Mouse (Mus musculus) frontal cortex, adult 2 months (tissue): ENCODE results near the gene Olfr1393. TPM values are rescaled to one million over a fixed set of nuclear protein-coding genes. Genes with fewer than 3 reads are reported as not detected.
A peak's percentile ranks its signal among the peaks of the same experiment; 100 is the strongest.

Experiments
- DNase-seq, 2 experiments: peaks; one replicate each; pipeline ENCODE4 v3.0.0; 2022; ENCODE audit warnings: low spot score in 1 of 2; ENCODE audit errors: extremely low spot score in 1 of 2
- polyA plus RNA-seq: library from polyadenylated mRNA; depleted of rRNA; stranded (reverse); fragments of >200 nt; gene quantifications from 2 replicates; pipeline ENCODE4 v1.2.3, GENCODE M21; 2012; rRNA removed

Gene Olfr1393
- polyA plus RNA-seq: 0.48 and 0.57 TPM in 2 replicates

DNA sequence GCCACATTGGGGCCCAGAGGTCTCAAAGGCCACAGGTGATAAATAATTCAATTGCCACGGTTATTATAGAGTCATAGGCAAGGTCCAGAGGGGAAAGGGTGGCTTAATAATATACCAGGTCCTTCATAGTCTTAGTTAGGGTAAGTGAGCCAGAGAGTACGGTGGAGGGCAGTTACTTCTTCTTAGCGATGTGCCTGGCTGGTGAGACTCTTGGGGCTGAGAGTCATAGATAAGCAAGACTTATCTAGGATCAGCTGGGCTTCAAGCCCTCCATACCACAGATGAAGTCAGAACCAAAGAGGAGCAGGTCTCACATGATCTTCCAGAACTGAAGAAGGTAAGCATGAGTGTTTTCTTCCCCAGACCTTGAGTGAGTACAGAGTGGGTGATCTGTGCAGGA is at the start of gene Olfr1393:
Gene Olfr1393, plus strand, starts transcription at position 83 of the 400 bp plus-strand sequence.
- no peak for DNase-seq

GRCm38 (mm10) chr11:49232781-49233180 is 45.3 kb upstream of the Olfr1393 start:
- DNase-seq: peak; percentile 38 to 63

- no peak for DNase-seq
Observed at GRCm38 (mm10) chr11:49235459-49236207, 42.5 kb upstream of the Olfr1393 start.

- no peak for DNase-seq
Observed at GRCm38 (mm10) chr11:49236891-49237290, 41.2 kb upstream of the Olfr1393 start.

DNA sequence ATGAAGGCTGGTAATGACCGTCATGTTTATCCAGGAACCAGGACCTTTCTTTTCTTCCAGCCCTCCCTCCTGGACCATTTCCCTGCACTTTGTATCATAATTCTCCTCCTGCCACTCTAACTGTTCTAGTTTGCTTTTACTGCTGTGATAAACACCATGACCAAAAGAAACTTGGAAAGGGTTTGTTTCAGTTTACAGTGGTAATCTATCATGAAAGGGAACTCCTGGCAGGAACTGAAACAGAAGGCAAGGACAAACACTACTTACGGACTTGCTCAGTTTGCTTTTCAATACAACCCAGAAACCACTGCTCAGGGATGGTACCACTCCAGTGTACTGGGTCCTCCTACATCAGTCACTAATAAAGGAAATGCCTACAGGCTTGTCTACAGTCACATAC is 40.6 kb upstream of the Olfr1393 start:
- DNase-seq: no peak

DNA sequence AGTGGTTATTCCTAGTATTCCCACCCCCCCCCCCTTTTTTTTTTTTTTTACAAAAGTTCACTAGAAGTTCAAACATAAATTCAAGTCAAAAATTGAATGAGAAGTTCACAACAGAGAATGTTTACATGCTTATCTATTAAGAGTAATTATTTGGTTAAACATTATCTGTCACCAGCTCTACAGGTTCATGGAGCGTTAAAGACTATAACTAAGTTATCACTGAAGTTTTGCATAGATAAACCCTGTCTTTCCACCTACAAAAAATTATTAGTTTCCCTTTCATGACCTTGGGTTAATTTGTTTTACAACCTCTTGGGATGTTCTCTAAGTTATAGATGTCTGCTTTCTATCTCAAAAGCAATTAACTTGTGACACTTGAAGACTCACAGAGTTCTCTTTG is 37.8 kb upstream of the Olfr1393 start:
- DNase-seq: no peak

GRCm38 (mm10) chr11:49240874-49241273 is 37.2 kb upstream of the Olfr1393 start:
- no peak for DNase-seq

DNA sequence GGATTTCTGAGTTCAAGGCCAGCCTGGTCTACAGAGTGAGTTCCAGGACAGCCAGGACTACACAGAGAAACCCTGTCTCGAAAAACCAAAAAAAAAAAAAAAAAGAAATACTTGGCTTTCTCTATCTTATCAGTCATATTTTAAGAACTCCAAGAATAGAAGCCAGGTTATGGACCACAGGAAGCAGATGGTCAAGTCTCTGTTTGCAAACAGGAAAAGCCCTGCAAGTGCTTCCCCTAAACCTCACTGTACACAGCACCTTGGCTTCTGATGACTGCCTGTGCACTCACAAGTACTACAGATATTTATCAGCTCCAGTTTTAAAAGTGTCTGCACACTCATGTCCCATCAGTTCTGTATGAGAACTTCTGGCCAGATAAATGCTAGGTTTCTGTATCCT is 36.6 kb upstream of the Olfr1393 start:
- DNase-seq: no peak

- no peak for DNase-seq
Observed at GRCm38 (mm10) chr11:49242944-49243626, 35.0 kb upstream of the Olfr1393 start.

GRCm38 (mm10) chr11:49243727-49244594 is 34.1 kb upstream of the Olfr1393 start, which contains the start of gene Mgat1:
Gene Mgat1 (plus strand): TSS chr11:49244191.
- peak; percentile 83 to 91 for DNase-seq

DNA sequence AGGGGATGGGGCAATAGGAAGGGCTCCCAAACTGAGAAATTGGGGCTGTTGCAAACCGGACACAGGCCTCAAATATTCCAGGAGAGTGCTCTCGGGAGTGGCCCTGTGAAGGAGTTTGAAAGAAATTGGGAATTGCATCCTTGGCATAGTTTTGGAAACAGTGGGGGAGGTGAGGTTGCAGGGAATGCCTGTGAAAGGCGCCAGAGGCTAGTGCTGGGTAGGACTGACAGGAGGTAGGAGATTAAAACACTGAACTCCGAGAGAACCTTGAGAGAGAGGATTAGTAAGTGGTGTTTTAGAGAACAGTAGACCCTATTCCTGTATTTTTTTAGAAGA is 33.5 kb upstream of the Olfr1393 start:
- no peak for DNase-seq

GRCm38 (mm10) chr11:49245176-49245575 is 32.9 kb upstream of the Olfr1393 start:
- DNase-seq: no peak

GRCm38 (mm10) chr11:49245634-49246415 is 32.3 kb upstream of the Olfr1393 start:
- DNase-seq: no peak

GRCm38 (mm10) chr11:49246523-49246922 is 31.6 kb upstream of the Olfr1393 start:
- DNase-seq: no peak

DNA sequence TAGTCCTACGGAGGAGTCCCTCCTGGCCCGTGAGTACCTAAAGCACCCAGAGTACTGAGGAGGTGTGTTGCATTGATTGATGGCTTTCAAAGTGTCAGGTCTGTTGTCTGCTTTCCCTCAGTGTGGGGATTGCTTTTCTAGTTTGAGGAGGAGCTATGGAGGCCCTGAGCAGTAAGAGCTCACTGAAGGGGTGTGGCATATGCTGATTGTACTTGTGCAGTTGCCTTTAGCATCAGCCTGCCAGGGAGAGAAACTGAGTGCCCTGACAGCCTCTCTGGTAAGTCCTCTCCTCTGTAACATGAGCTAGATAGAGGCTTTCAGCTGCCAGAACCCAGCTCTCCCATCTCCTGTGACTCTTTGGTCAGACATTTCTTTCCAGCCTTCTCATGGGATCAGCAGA is 30.8 kb upstream of the Olfr1393 start:
- no peak for DNase-seq

DNA sequence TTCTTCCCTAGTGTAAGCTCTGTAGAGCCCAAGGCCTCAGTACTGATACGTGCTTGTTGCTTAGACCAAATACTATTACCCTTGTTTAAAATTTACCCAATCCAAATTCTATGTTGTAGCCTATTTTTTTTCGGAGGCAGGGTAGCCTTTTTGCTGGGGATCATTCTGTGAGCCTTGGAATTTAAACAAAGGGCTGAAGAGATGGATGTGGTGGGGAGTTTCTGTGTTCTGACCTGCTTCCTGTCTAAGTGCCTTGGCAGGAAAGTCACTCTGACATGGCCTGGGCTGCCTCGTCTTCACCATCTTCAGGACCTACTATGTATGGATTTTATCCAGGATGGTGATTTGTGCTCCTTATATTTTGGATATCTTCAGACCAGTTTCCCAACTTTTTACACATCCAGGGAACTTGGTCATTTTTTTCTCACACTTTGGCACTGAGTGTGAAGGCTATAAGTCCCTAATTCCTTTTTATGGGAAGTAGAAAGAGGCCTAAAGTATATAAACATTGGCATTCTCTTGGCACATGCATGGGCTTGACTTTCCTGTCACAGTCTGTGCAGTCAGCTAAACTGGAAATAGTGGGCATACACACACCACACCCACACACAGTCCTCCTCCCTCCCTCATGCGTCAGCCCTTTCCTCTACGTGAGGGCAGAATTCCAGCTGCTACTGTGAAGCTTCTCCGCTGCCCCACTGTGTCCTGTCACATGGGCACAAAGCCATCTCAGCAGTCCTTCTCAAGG is 29.7 kb upstream of the Olfr1393 start:
- DNase-seq: peak; percentile 36 to 59

DNA sequence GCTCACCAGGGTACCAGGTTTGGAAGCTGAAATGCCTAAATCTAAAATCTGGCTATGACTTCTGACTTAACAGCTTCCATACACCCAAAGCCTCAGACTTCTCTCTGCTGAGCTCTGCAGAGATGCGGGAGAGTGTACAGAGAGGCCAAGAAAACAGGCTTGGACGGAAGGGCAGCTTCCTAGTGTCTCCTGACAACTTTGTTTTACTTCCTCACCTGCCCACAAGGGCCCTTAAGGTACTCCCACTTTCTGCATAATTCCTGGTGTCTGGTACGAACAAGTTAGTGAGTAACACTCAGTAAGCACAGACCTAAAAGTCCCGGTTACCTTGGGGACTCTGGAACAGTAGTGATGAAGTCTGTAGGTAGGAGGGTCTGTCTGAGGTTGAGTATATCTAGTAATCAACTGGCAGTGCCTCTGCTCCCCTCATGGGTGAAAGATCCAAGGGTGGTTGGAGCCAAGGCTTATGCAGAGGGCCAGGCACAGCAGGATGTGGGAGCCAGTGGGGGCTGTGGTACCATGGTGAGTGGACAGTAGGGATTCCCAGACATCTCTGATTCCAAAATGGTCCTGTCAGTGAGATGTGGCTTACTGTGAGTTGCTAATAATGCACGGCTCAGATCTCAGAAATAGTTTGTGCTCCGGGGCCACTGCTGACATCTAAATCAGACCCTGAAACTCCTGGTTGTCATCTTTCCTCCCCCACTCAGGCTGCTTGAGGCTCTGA is 29.0 kb upstream of the Olfr1393 start:
- no peak for DNase-seq

DNA sequence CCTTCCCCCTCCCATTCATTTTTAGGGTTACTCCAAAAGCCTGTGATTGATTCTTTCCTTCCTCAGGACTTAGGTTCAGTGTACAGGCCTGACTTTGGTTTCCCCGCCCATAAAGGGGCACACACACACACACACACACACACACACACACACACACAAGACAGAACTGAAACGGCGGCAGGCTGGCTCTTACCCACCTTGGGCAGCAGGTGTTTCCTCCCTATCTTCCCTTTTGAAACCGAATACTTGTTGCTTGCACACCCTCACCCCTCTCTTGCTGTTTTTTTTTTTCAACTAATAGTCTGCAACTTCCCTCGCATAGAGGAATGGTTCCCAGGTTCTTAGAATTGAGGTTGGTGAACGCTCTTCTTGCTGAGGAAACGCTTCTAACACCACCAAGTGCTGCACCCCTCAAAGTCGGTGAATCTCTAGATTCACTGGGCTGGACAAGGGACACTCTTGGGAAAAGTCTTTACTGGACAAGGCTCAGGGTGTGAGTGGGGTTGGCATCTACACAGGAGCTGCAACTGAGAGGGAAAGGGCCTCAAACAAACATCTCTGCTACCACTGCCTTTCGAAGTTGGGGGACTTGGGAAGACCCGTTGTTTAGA is 28.2 kb upstream of the Olfr1393 start:
- no peak for DNase-seq
